Mouse (Mus musculus): ENCODE data around the gene Shisal1.

The Shisal1 gene

DNA sequence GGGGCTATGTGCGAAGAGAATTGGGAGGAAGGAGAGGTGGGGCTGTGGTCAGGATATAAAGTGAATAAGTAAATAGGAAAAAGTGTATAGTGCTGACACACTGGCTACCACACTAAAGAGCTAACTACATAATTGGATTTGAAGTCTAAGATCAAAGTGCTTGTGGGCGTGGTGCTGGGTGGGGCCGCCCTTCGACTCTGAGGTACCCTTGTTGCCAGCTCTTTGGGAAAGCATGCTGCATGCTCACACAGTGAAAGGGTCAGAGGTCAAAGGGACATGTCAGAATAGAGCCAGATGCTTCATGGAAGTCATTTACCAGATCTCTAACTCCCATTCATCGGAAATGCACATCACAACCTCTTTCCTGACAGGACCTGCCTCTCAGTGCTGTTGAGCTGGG, 74.1 kb downstream of the Shisal1 start:
- DNase-seq (ENCODE audit: low spot score): no peak

DNA sequence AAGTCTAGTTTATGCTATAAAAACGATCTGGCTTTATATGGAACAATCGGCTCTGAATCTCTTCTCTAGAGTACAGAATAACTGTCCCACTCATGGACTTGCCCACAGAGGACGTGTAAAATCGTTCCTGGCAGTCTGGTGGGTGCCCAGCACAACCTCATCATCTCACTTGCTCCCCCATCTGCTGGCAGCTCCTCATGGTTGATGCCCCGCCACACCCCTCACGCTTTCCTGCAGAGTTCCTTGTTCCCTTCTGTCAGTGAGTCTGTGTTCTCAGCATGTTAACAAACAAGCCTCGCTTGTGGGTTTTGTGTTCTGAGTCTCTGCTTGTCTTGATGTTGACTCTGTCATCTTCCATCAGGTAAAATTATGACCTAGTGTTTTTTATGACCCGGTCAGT, 79.5 kb downstream of the Shisal1 start:
- no peak for DNase-seq (ENCODE audit: low spot score)

DNA sequence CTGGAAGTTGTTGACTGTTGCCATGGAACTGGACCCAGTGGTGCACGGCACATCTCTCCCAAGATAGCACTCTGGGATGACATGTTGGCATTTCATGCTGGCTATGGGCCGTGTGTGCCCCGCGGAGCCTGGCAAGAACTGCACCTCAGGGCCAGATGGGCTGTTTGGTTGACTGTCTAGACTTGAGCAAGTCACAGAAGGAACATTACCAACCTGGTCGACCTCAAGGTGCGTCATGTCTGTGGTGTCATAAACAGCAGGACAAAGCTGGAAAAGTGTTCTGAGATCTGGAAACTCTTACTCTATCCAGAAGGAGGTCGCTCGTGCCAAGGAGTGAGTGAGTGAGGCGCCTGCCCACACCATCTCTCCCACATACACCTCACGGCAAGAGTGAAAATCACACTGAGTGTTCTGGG, 80.3 kb downstream of the Shisal1 start:
- DNase-seq (ENCODE audit: low spot score): peak; percentile 33

DNA sequence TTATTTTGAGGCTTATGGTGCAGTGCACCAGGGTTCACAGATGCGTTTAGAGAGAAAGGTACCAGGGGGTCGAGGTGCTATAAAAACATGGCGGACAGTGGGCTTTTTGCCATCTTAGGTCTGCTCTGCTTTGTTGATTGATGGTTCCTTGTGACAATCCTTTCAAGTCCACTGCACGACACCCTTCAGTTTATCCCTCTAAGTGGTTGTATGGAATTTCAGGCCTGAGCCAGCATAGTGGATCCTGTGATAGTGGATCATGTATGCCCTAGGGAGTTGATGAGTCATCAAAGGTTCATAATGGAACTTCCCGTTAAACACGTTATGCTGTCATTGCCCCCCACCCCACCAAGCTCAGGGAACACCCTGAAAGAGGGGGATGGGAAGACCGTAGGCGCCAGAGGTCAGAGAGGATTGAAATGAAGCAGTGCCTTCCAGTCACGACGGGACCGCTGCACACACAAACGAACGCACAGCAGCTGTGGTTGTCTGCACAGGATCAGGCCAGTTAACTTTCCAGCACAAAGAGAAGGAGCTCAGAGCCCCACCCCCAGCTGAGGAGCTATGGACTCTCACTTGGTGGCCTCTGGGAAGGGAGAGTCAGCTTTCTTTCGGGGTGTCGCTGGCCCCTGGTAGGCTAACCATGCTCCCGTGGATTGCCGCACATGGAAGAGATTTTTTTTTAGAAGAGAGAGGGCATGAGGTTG, 81.1 kb downstream of the Shisal1 start:
- DNase-seq (ENCODE audit: low spot score): peak; percentile 38

DNA sequence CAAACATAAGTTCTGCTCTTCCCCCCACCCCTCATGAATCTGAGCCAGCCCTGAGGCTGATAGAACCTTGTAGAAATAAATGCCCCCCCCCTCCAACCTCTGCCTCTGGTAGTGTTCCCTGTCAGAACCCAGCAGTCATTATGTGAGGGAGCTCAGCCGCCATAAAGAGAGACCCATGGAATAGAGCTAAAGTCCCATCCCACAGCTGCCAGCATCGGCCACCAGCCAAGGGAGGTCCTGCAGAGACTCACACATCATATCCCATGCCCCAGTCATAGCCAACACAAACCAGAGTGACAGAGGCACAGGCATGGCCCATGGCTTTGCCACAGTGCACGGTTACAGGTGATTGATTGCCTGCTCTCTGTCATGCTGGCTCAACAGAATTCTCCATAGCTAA, 82.2 kb downstream of the Shisal1 start:
- no peak for DNase-seq (ENCODE audit: low spot score)

DNA sequence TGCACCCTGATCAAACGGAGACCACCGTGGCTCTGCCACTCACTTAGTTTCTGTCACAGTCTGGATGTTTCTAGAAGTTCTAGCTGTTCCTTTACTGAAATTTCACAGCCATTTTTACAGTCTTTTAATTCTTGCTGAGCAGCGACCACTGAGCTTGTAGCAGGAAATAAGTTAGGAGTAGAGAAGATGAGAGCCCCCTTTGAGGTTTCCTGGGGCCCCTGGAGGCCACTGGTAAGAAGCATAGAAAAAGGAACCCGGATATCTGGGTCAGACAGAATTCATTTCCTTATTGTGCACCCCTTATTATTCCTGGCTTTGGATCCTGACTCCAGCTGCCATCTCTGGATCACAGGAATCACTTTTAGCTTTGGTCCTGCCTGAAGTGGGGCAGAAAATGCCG, 91.8 kb downstream of the Shisal1 start:
- no peak for DNase-seq (ENCODE audit: low spot score)

DNA sequence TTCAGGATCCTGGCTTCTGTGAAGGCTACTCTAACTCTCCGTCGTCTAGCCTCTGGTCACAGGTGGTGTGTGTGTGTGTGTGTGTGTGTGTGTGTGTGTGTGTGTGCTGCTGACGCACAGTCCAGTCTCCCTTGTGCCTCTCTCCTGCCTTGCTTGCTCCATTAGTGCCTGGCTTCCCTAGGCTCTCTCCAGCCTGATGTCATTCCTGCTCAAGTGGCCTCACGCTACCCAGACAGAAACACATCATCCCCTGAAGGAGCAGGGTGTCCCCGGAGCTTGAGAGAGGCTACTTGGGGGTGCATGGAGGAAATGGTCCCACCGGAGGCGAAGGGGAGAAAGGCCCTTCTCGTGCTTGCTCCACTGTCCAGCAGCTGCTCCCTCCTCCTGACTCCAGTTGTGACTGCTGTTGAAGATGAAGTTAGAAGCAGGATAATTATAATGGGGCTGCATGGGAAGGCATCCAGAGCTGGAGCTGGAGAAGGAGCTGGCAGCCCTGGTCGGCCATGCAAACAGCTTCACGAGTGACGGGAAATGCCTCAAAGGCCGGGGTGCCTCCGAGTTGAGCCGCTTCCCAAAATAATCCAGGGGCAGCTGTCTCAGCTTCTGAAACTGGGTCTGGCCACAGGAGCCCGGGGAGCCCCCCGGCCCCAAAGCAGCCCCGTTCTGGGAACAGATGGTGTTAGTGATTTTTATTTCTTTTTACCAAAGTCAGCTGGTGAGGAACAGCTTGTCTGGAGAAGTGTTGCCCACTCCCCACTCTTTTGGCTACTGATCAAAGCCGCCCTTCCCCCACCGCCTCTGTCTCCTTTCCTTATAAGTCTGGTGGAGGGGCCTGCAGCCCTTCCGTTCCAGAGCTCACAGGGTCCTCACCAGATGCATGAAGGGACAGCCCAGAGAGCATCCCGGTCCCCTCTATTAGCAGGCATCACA, 94.7 kb downstream of the Shisal1 start:
- DNase-seq (ENCODE audit: low spot score): no peak

DNA sequence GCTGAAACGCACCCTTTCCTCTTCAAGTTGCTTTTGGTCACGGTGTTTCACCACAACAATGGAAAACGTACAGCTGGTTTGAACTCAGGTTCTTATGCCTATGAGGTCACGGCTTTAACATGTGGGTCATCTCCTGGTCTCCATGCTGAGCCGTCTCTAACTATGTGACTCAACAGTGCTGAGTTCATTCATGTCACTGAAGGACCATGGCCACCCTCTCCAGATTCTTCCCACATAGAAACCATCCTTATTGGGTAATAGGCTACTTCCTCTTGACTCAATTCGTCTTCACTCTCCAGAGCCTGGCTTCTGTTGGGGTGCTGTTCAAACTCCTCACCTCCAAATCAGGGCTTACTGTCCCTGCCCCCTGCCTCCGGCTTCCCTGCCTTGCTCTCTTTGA, 95.6 kb downstream of the Shisal1 start:
- no peak for DNase-seq (ENCODE audit: low spot score)

DNA sequence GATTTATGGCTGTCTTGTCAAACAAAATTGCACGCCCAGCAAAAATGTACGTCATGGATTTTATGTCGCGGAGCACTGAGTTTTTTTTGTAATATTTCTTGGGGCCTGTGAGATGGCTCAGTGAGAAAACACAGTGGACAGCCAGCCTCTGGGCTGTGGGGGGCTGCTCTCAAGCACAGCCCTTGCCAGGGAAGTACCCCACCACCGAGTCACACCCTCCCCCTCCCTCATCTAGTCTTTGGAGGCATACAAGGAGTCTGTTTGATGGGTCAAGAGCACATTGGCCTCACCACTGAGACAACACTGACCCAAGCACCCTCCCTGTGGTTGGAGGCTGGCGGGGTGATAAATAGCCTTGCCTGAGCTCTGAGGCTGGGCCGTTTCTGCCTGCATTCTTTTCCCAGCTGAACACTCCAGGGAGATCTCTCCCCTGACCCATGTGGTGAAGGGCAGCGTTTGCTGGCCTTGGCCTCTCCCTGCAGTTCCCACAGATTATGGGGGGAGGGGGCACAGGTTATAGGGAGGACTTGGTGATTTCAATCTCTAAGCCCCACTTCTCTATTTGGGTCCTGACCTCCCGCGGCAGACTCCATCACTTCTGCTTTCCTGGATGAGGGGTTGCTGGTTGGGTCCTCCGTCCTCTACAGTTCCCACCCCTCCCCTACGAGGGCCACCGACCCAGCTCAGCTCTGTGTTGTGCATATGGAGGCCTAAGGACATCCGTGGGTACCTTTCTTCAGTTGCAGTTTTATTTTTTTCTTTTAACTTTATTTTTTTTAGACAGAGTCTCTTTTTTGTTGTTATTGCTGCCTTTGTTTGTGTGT, 96.8 kb downstream of the Shisal1 start:
- no peak for DNase-seq (ENCODE audit: low spot score)

DNA sequence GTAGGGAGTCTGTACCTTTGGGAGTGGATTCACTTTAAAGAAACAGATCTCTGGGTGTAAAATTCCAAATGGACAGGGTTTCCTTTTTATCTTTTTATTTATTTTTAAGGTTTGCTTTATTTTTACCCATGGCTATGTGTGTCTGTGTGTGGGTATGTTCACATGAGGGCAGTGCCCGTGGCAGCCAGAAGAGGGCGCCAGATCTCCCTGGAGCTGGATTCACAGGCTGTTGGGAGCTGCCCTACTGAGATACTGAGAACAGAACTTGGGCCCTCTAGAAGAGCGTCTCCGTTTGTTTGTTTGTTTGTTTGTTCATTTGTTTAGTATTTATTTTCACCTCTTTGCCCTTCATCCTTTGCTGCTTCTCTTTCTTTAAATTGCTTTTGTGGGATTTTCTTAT, 98.1 kb downstream of the Shisal1 start:
- DNase-seq (ENCODE audit: low spot score): no peak

DNA sequence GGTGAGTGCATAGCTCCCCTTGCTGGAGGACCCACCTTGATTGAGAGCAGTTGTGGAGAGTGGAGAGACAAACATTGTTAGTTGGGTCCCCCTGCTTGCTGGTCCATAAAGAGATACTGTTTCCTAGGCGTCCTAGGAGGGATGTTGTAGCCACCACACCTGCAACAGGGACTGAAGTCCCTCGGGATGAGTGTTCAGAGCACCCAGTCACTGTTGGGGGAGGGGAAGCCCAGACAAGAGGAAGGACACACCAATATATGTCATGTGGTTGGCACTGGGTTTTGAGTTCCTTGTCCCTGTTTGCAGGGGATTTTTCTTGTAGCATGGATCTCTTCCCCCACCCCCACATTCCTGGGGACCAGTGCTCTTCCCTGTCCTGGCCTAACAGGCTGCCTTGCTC, 106.0 kb downstream of the Shisal1 start:
- no peak for DNase-seq (ENCODE audit: low spot score)

DNA sequence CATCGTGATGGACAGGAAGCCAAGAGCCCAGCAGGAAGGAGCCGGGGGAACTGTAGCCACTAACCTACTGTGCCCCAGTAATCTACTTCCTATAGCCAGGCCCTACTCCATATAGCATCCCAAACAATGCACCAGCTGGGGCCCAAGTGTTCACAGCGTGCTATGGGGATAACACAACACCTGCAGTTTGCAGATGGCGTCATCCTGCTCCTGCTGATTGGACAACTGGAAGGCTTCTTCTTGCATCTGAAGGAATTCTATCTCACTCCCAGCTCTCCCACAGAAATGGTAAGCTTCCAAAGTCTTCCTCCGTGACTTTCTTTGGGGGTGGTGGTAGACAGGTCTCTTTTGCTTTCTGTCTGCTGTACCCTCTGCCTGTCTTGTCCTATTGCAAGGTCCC, 109.3 kb downstream of the Shisal1 start:
- no peak for DNase-seq (ENCODE audit: low spot score)

DNA sequence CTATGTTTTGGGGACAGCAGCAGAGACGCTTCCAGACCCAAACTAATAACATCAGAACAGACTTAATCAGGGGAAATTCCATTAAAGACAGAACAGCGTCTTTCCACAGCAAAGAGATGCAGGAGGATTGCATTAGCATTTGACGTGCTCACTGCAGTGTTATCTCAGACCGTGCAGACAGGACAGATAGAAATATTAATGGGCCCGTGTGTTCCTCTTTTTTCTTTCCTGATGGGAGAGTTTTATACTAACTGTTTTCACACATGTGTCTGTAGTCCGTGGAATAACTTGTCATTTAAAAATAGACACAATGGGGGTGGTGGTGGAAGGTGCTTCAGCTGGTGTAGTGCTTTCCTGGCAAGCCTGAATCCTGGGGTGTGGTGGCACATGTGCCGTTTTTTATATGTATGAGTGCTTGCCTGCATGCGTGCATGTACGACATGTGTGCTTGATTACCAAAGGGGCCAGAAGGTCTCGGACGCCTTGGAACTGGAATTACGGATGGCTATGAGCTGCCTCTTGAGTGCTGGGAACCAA, 110.5 kb downstream of the Shisal1 start:
- no peak for DNase-seq (ENCODE audit: low spot score)

DNA sequence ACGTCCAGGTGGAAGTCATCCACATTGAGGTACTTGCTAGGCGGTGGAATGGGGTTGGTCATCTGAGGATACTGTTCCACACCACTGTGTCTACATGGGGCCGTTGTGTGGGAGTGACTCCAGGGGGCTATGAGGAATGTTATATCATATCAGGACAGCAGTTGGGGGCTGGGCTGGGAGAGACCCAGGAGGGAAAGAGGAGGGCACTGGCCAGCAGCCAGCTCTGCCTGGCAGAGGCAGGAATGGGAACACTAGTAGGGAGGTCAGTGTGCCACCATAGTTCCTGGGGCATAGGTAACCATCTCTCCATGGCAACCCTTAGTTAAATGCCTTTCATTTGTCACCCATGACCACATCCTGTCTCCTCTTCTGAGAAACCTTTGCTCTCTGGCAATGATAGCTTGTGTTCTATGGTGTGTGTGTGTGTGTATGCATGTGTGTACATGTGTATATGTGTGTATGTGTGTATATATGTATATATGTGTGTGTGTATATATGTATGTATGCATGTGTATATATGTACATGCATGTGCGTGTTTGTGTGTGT, 115.8 kb downstream of the Shisal1 start:
- DNase-seq (ENCODE audit: low spot score): no peak

DNA sequence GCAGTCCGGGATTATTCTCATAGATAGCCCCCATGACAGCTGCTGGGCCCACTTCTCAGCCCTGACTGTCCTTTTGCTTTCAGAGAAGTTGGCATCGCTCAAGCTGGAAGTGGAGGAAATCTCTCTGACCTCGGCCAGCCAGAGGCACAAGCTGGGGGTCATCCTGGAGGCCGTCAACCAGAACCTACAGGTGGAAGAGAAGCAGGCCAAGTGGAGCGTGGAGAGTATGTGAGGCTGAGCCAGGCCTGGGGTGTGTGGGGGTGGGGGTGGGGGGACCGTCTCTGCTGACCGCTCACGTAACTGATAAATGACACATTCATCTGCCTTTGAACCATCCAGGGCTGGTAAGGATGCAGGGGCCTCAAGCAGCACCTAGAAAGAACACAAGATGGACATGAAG, 117.0 kb downstream of the Shisal1 start:
- DNase-seq (ENCODE audit: low spot score): no peak

Data from testis, postnatal 10 days (tissue).